Mouse (Mus musculus): ENCODE results near the gene Troap.

DNA sequence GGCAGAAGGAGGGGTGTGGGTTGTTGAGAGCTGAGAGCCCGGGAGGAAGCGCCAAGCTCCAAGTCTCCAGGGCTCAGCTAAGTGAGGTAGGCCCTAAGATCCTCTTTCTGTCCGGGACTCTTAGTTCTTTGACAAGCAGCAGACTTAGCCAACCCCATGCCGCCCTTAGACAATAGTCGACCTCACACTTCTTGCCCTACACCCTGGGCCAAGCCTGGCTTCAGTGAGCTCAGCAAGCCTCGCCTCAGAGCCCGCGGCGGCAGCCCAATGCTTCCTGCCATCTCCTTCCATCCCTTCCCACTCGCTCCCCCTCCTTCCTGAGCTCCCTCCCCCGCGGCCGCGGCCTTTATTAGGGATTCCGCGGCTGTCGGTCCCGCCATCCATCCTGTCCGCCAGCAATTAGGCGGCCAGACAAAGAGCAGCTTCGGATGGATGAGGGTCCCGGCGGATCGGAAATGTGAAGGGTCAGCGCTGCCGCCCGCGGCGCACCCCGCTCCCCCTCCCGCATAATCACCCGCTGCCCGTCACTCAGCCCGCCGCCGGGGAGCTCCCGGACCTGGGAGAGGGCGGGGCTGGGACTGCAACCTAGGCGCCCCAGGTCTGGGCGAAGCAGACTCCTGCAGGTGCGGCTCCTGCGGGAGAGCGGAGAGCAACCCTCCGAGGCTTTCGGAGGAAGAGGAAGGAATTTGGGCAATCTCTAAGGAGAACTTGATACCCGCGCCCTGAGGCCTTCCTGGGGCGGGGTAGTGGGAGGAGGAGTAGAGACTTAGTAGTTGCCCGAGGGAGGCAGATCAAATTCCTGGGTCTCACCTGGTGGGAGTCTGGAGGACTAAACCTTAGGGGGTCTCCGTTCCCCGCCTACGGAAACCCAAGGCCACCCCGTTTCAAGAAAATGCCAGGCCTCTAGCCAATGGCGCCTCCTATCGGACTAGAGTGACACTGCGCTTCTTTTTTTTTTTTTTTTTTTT, 19.2 kb downstream of the Troap start:
- TF ChIP-seq MYOG (IDR thresholded peaks at IDR 0.05; ENCODE audit: control insufficient read depth in 1 of 3, insufficient read depth in 1 of 3, insufficient read length in 2 of 3, low read depth in 2 of 3) (no peak), POLR2A (IDR thresholded peaks at IDR 0.05; ENCODE audit: insufficient read length, low read depth) (no peak), USF1 (IDR thresholded peaks at IDR 0.05; ENCODE audit: low read depth) (no peak), MAX (IDR thresholded peaks at IDR 0.05; ENCODE audit: low read depth) (no peak), TCF12 (IDR thresholded peaks at IDR 0.05; ENCODE audit: insufficient read depth, poor library complexity, severe bottlenecking) (no peak), CEBPB (IDR thresholded peaks at IDR 0.05; ENCODE audit: insufficient read depth, poor library complexity, severe bottlenecking) (no peak), REST (IDR thresholded peaks at IDR 0.05; ENCODE audit: insufficient read depth, insufficient read length) (no peak), E2F4 (IDR thresholded peaks at IDR 0.05; ENCODE audit: insufficient read depth) (no peak), MYOD1 (IDR thresholded peaks at IDR 0.05; ENCODE audit: control insufficient read depth in 1 of 3, insufficient read length in 2 of 3, low read depth in 2 of 3) (no peak), SRF (IDR thresholded peaks at IDR 0.05; ENCODE audit: control insufficient read depth, insufficient read length, low read depth) (no peak)
